Mouse (Mus musculus): ENCODE measurements at regions not wholly inside any gene's neighbourhood (a gene's known extent, or its start where the extent isn't known, plus 50 kb on each side); places are given as distances from the start of the nearest gene placed in this dataset.

DNA sequence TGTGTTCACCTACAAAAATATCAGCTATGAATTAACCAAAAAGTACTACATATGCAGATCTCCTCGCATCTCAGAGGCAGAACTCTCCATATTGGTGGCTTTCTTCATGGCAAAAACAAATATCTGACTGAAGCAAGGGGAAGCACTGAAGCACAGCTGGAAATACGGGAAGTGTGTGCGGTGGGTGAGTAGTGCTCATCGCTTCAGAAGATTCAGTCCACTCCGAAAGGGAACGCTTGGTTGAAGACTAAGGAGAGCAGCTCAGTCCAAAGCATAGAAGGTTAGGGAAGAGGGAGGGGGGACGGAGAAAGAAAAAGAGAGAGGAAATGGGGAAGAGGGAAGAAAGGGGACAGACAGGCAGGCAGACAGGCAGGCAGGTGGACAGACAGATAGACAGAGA is 114.4 kb upstream of the Tmc1 start:
- no peak for DNase-seq

DNA sequence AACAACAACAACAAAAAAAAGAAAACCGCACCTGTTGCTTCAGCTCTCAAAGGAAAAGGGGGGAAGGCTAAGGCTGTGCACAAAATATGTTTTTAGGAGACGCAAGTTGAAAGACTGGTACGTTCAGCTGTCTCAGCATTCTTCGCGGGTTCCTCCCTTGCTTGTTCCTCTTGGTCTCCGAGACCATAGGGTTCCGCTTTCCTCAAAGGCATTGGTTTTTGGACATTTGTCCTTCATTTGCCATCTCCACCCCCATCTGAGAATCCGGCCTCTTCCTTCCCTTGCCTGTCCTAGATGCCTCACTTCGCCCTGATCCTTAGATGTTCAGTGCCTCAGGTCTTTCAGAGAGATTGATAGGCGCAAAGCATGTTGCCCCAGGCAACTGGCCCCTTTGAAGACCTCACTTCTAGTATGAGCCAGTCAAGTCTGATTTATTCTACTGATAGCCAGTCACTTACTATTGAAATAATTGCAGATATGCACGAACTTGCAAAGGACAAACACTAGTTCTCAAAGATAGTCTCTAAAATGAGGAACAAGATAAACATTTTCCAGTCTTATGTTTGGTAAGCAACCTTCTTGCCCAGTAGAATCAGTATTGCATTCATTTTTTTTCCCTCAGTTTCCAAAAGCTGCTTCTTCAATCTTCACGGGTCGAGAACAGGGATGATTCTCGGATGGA is 112.6 kb upstream of the Tmc1 start:
- DNase-seq = no peak

DNA sequence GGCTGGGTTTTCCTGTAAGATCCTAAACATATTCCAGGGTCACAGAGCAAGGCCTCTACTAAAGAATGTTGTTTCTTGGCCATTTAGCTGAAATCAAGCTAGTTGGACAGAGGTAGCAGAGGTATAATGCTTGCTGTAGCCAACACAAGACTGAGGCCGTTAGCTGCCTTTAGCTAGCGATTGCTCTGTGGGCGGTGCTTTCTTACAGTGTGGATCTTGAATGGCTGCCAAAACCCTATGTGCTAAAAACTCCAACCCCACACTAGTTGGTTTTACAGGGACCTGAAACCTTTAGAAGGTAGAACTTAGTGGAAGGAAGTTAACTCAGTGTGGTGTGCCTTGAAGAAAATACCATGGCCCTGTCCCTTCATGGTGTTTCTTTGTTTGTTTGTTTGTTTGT is 110.9 kb upstream of the Tmc1 start:
- no peak for DNase-seq

DNA sequence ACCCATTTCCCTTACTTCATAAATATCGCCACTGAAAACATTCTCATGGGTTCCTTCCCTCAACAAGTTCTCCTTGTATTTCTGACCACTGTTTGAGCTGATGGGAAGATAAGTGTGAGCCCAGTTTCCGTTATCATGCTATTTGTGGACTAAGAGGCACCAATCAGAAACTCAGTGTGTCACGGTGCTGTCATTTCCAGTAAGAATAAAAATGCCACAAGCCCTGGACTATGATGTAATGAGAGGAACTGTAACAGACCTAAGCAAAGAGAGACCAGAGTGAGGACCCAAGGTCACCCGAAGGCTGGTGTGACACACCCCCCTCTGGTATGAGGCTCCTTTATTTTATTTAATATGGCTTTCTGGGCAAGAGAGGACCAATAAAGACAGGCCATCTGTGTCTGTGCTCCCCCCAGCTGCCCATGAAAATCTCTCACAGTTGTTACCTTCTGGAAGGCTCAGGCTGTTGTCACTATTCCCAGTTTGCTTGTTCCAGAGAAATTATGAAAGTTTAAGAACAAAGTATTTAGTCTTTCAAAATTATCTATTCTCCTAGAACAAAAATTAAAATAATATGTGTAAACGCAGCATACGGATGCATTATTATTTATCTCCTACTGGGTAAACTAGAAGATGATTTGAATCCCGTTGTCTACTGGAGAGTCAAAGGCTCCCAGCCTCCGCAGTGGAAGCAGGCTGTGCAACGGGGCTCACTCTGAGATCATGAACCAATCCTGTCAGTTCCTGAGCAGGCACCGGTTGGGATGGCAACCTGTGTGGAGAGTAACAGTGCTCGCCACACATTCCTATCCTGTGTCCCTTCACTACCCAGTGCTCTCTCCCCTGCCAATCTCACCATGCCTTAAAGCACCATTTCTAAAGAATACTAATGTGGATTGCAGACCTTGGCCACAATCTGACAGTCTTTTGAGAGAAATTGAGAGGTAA is 99.9 kb upstream of the Tmc1 start:
- no peak for DNase-seq

DNA sequence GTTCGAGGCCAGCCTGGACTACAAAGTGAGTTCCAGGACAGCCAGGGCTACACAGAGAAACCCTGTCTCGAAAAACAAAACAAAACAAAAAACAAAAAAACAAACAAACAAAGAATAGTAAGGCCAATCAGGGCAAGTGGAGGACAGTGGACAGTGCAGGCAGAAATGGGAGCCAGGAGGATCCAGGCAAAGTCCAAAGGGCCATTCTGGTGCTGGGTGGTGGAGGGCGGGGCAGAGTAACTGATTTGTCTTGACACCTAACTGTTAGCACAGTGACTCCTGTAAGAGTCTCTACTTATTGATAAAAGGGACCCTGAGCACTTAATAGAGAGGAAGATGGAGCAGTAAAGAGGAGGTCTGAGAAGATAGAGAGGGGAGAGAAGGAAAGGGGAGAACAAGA is 98.8 kb upstream of the Tmc1 start:
- DNase-seq = no peak

DNA sequence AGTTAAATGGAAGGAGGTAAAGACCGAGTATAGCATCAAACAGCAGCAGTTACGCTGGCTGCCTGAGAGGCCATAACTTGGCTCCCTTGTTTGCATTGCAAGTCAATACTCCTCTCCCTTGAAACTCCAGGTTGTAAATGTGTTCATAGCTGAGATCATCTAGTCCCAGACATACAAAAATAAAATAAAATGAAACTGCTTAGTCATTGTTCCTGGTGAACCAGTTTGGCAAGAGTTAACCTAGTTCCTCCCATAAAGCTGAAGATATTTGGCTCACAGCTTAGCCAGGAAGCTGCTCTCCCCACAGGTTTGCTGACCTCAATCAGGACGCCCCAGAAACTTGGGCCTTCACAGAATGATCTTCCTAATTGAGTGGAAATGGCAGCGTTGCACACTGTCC is 97.9 kb upstream of the Tmc1 start:
- no peak for DNase-seq

DNA sequence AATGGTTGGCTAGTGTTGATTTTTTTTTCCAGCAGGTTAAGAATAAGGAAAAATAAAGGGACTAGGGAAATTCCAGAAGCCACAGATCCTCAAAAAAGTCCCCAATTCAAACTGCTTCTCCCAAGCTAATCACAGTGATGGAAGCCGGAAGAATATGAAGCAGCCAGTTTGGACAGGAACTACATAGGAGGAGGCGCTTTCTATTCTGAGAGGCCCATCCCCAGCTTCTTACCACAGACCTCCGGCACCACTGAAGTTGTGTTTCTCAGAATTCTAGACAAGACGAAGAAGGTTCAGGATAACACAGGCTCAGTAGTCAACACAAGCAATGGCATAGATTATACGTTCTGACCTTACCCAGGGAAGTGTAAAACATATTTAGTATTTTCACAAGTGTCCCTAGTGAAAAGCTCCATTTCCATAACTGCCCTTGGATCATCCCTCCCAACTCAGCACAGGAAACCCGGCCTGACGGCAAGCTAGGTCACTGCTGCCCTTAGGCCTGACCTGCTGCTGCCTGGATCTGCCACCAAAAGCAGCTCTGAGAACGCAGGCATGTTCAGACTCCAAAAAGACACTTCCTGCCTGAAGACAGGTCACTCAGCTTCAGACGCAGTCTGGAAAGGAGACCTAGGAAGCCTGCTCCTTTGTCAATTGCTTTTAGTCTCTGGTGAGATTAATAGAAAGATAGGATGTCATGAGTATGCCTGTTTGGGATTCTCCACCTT is 97.2 kb upstream of the Tmc1 start:
- DNase-seq = no peak

DNA sequence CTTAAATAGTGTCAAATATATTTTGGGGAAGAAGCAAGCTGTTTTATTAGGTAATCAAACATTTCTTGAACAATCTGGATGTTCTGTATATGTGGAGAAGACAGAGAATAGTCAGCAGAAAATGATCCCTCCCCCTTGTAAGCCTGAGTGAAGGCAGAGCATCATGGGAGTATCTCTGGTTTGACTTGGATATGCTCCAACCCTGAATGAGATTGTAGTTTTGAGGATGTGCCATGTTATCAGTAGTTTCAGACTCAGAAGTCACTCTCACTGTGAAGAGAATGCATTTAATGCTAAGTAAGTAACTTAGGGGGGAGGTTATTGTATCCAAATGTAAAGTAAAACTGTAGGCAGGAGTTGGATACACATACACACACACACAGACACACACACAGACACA is 95.3 kb upstream of the Tmc1 start:
- no peak for DNase-seq

DNA sequence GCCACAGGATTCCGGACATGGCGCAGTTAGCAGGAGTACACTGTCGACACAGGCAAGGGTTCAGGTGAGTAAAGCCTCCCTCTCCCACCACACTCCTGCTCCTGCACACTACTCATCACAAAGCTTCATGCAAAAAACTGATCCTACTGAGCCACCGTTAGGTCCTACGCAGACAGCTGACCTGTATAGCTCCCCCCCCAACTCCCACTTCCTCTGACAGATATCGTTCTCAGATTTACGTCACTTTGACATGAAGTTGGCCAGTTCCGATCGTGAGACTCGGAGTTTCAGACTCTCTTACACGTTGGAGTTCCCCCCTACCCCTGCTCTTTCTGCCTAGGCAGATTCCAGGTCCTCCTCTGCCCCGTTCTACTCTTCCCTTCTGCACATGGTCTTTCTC is 91.6 kb upstream of the Tmc1 start:
- no peak for DNase-seq

DNA sequence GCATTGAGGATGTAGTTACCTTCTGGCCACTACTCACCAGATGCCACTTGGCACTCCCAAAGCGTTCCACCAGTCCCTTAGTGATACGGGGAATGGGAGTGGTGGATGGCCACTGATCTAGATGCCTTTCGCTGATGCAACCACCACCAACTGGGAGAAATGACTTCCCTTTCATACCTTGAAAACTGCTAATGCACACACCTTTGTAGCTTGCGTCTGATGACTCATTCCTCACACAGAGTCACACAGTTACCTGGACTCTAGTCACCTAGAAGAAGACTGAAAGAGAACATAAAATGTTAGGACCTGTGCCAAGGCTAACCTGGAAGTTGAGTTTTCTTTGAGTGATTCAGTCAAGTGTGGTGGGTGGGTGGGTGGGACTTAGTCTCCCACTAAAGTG is 90.0 kb upstream of the Tmc1 start:
- DNase-seq = no peak

DNA sequence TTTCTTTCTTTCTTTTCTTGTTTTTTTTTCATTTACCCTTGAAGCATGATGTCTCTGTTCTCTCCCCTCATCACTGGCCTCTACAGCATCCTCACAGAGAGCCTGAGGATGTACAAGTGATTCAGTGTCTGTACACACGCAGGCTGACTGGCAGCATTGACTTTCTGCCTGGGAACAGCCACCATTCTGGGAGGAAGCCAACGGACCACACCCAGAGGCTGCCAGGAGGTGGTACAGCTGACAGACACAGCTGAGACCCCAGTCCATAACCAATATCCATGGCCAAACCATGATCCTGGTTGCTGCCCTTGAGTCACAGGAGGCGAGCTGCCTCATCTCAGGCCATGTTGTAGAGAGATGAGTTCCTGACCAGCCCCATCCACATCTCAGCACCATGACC is 88.5 kb upstream of the Tmc1 start:
- no peak for DNase-seq

DNA sequence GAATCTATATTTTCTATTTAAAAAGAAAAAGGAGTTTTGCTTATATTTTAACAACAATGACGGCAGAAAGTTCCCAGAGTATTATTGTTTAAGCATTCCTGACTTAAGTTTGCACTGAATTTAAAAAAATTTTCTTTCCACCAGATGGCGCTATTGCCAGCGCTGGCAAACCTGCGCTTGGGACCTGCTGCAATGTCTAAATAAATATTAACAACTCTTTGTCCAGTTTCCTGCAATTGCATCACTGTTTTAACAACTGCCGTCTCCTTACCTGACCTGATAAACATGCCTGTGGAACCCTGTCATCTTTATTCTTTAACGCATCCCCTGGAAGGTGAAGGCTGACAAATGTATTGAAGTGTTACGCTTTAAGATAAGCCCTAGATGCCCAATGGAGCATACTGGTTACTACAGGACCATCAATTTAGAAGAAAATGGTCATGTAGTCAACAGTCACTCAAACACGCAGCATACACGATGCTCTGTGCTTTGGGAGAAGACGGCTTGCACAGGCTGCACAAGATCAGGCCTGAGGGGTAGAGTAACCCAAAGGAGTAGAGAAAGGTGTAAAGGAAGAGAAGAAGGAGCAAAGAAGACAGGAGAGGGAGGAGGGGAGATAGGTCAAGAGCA is 83.6 kb upstream of the Tmc1 start:
- DNase-seq = no peak

DNA sequence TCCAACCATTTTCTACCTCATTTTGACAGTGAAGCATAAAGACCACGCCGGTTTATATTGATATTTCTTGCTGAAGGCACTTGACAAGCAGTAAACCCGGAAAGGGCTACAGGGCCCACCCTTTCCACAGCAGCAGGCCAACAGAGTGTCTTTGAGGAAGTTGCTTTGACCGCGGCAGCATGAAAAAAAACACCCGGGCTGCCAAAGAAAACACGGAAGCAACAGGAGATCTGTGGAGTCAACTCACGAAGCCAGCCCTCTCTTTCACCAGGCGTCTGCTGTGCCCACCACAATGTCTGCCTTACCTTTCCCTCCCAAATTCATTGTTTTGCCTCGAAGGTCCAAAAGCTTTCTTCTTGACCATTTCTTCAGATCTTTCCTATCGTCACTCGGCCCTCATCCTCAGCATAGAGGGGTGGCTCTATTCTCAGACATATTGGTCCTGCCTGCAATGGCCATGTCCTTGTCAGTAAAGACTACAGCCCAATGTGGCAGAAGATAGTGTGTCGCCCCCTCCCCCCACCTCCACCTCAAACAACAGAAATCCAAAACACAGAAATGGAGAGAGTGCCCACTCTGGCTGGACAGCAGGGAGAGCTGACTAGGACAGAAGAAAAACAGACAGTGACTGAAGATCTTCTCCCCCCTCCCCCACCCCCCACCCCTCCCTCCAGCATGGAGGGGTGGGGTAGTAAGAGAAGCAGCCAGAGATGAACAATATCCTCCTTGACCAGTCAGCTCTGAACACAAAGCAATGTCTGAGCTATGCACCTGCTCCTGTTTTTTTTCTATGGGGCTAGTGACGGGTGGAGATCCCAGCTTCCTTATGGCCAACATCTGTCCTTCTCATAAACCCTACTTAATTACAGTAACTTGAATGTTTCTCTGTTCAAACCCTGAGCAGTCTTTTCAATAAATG is 82.8 kb upstream of the Tmc1 start:
- peak; percentile 46 to 55 for DNase-seq

DNA sequence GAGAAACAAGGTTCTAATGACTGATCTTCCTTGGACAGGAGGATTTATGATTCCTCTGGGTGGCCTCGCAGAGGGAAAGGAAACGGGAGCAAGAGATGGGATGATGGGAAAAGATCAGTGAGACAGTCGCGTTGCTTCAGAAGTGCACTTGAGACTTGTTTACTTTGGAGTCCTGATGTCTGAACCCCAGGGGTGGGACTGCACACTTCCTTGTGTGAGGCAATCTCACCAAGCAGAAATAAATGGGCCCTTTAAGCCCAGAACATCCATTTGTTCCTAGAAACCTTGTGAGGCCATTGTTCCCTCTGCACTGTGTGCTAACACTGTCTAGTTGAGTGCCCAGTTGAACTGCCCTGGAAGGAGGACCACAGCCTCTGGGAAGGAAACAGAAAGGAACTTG is 81.5 kb upstream of the Tmc1 start:
- DNase-seq = no peak

DNA sequence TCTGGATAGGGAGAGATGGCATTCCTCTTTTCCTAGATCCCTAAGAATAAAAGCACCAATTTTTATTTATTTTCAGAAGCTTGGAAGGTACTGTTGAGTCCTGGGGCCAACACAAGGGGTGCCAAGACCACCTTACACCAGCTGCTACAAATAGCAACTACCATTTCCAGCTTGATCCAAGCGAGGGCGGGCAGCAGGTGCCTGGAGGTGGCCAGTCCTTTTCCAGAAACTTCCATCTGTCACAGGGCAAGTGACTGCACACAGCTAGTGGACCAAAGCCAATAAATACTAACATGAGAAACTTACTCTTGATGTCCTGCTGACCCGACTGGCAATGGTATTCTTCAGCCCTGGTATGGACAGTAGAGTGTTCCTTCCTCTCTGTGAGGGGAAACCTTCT is 80.0 kb upstream of the Tmc1 start:
- no peak for DNase-seq

DNA sequence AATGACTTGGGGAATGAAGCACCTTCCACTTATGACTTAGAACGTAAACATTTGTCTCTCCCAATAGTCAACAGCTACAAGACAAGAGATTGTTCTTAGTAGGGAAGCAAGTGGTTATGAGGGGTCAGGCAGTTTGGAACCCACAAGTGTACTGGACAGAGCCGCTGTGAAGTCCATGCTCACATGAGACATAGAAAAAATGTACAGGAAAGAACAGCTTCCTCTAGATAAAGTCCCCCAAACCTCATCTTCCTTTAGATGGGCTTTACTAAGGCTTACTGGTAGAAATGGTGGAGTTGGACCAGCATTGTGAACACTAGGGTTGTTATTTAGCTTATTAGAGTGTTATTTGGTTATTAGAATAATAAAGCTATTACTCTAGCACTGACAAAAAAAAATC is 78.6 kb upstream of the Tmc1 start:
- DNase-seq = no peak

DNA sequence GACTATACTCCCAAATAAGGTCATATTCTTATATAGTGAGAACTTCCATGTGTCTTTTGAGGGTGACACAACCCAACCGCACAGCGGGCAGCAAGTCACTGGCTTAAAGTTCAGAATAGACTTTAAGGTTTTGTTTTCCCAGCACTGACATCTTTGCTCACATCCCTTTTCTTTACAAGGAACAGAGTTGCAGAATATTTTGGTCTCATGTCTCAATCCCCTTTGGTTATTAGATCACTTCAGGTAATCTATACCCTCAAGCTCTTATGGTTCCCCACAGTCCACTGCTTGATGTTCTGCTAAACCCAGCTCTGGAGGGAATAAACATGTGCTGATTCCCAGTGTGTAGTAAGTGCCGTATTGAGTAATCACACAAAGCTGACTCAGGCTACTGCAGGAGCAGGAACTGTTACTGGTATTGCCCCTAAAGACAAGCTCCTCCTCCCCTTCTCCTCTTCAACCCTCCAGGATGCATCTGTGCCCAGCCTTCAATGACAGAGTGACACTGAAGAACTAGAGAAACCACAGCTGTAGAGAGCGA is 77.8 kb upstream of the Tmc1 start:
- DNase-seq = no peak

DNA sequence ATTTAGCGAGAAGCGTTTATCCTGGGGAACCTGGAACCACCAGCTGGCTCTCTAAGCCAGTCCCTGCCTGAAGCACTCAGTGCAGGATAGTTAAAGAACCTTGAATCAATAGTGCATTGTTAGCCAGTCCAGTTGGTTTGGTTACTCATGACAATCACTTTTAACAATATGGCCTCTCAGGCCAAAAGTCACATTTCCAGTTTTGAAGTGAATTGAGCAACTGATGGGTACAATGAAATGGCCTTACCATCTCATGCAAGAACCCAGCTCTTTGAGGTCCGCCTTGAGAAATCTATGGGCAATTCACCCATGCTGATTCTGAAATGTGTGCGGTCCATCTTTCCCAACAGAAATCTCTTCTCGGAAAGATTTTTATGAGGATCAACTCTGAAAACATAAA is 77.0 kb upstream of the Tmc1 start:
- DNase-seq = no peak

DNA sequence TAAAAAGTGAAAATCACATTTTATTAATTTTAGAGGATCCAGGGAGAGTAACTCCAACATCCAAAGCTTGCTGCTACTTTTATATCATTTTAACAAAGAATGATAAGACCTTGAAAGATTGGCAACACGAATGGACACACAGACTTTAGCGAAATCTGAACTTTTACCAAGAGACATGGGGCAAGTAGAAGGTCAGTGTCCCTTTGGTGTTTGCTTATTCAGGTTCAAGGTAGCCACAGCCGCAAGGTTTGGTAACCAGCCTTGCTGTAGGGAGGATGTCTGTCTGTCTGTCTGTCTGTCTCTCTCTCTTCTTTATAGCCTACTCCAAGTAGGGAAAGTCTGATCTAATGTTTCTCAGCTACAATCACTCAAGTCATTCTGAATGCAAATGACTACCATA is 75.0 kb upstream of the Tmc1 start:
- DNase-seq = no peak

DNA sequence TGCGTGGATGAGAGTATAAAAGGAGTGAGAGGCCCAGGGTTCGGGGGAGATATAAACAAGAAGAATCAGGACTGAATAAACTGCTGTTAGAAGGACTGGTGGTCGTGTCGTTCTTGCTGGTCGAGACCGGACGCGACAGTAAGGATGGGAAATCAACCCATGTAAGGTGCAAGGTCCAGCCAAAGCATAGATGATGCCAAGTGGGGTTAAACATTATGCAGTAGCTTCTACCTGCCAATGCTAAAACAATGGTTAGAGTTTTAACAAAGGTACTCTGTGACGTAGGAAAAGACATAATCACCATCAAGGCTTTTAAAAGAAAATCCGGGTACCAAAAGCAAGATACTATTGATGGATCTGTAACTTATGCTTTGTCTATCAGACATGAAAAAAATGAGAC is 58.4 kb upstream of the Tmc1 start:
- DNase-seq = no peak

DNA sequence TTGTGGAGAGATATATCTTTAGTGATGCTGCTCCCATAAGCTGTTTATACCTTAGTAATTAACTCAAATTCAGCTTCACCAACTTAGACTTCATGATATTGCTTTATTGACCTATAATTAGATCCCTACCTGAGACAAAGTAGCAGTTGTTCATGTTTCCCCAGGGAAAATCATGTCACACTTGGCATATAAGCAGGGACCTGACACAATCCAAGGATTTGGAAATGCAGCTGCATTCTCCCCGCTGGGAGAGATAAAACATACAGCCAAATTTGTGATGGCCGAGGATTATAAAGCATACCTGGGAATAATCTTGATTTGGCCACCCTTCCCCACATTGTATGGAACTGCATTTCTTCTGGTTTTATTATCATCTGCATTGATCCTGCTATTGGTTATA is 55.6 kb upstream of the Tmc1 start:
- no peak for DNase-seq

DNA sequence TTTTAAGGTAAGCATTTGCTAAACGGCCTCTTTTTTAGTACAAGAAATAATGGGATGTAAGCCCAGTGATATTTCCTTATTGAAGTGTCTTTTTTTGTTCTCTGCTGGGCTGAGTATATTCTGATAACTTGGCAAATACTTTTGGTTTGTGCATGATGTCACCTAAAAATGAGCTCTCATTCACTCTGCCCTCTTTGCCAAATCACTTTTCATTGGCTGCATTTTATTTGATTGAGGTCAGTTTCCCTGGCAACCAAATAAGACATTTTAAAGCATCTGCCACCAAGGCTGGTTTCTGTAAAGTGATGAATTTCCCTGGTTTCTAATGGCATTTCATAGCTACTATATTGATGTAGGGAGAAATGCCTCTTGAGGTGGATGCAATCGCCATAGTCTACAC is 50.4 kb upstream of the Tmc1 start:
- no peak for DNase-seq
